Mouse (Mus musculus) c-Kit-positive CD71-positive TER-119-negative erythroid progenitor cells, embryonic 14.5 days (primary cell): ENCODE measurements around the gene Gm8871.
"Not testable (repeated sequence)": the region's sequence is repeated elsewhere in the genome, so short reads cannot be mapped to it uniquely, and the experiment has no call there.

Source experiments
- DNase-seq: peaks from one replicate; pipeline ENCODE4 v3.0.0-alpha.2; 2013; ENCODE audit warnings: low read depth

Gm8871 gene

DNA sequence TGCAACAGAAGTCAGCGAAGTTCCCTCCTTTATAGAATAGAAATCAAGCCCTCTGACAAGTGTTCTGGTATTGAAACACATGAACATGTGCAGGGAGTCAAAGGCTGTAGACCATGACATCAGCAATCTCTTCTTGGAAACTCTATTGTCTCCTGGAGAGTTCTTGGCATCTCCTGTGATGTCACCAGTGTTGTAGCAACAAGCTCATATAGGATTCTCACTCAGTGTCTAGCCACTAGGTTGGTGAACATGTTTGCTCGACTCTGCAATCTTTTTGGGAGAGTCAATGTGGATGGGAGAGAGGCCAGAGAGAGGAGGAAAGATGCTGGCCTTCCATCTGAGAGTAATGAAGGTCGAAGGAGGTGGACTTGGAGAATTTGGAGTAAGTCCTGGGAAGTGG, at the start of gene Gm8871, which contains the start of gene Gm8857:
Gene Gm8871 (plus strand): TSS at position 301 of the 400 bp plus-strand sequence.
Gene Gm8857 (plus strand): TSS at position 303 of the 400 bp plus-strand sequence.
- DNase-seq = not testable (repeated sequence)

DNA sequence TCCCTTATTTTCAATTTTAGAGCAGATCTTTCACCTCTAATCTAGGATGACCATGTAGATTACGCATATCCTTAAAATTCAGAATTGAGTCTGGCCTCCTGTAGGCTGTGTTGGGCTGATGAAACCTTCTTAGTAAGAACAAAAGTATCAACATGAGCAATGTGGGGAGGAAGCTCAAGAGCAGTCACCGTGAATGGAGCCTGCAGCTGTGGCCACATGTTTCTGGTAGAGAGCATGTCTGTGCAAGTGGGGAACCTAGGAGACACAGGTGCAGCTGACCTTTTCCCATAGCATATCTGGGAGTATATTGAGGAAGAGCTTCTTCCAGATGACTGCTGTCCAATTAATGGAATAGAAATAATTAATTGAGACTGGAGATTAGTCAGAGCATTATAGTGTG, 5.9 kb downstream of the Gm8871 start:
- not testable (repeated sequence) for DNase-seq

DNA sequence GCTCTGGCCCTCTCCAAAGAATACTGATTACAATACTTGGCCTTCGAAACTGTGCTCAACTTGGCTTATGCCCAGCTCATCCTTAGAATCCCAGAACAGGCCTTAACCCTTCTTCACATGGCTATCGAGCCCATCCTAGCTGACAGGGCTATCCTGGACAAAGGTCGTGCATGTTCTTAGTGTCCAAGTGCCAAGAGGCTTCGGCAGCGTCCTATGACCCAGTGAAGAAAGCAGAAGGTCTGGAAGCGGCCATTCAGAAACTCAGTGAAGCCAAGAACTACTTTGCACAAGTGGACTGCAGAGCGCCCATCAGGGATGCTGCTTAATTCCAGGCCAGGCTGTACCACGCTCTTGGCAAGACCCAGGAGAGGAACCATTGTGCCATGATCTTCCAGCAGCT, 10.5 kb downstream of the Gm8871 start:
- DNase-seq = not testable (repeated sequence)
